Mouse (Mus musculus) midbrain, embryonic 11.5 days (tissue): ENCODE results near the gene Zfp398. TPM values are rescaled to one million over a fixed set of nuclear protein-coding genes. Genes with fewer than 3 reads are reported as not detected.

ENCODE experiments used
- ATAC-seq: fragments of 200-750 bp; cut with Nextera tagmentation; 2 replicates; pipeline ENCODE4 v1.8.0; 2017; ENCODE audit warnings: moderate TSS enrichment, moderate library complexity; ENCODE audit not compliant: low FRiP score
- DNase-seq: peaks from one replicate; pipeline ENCODE4 v3.0.0; 2015; ENCODE audit warnings: low spot score; ENCODE audit errors: missing footprints
- H3K27ac ChIP-seq: fragments of 300-500 bp; sonication (generic); 2 replicates; pipeline ENCODE4 v1.5.1; 2014; ENCODE audit warnings: low read depth, low read length
- H3K27me3 ChIP-seq: fragments of 300-500 bp; sonication (generic); 2 replicates; pipeline ENCODE4 v1.6.1; 2014; ENCODE audit warnings: mild to moderate bottlenecking, low read length, moderate library complexity, mixed read lengths; ENCODE audit not compliant: control insufficient read depth, insufficient read depth
- H3K36me3 ChIP-seq: fragments of 300-500 bp; sonication (generic); 2 replicates; pipeline ENCODE4 v1.6.1; 2014; ENCODE audit warnings: mild to moderate bottlenecking, low read length, moderate library complexity, mixed read lengths; ENCODE audit not compliant: control insufficient read depth, insufficient read depth
- H3K4me1 ChIP-seq: fragments of 300-500 bp; sonication (generic); 2 replicates; pipeline ENCODE4 v1.6.1; 2014; ENCODE audit warnings: low read length; ENCODE audit not compliant: control insufficient read depth, insufficient read depth
- H3K4me2 ChIP-seq: fragments of 300-500 bp; sonication (generic); 2 replicates; pipeline ENCODE4 v1.6.1; 2014; ENCODE audit warnings: mild to moderate bottlenecking, moderate library complexity
- H3K4me3 ChIP-seq: fragments of 300-500 bp; sonication (generic); 2 replicates; pipeline ENCODE4 v1.5.1; 2014; ENCODE audit warnings: low read depth, low read length
- H3K9ac ChIP-seq: fragments of 300-500 bp; sonication (generic); 2 replicates; pipeline ENCODE4 v1.6.1; 2014; ENCODE audit warnings: low read length
- H3K9me3 ChIP-seq: fragments of 300-500 bp; sonication (generic); 2 replicates; pipeline ENCODE4 v1.6.1; 2016; ENCODE audit warnings: low read length; ENCODE audit not compliant: control insufficient read depth
- WGBS: fragments of 180-500 bp; shearing (Covaris S2); extraction: QIAGEN DNeasy Blood & Tissue Kit; methylation state at CpG from one replicate; pipeline ENCODE4 v1.1.7; 2014; 5-methylcytosine and 5-hydroxymethylcytosine counted together
- polyA plus RNA-seq: library from polyadenylated mRNA; unstranded; fragments of >200 nt; fragmentation: Nextera tagmentation; extraction: Ambion mirVana; gene quantifications from 2 replicates; pipeline ENCODE4 v1.2.1, GENCODE M21; 2014

Gene Zfp398
- polyA plus RNA-seq, 1 experiment from 2014 or later: 7.6 TPM

- no peak overlapping the region for H3K4me3 ChIP-seq
- ATAC-seq (no peak), DNase-seq (no peak)
- H3K4me1 ChIP-seq: no peaks in the 10 kb centered on the region; the same call in 1 of the 2 replicates
- no peaks in the 10 kb centered on the region for H3K9me3 ChIP-seq
- H3K4me2 ChIP-seq: no peak overlapping the region
- peaks cover 37% of the 10 kb centered on the region for H3K36me3 ChIP-seq
- no peak overlapping the region for H3K27ac ChIP-seq
- WGBS: 92% methylated on average over 2 of the region's 2 CpGs
- H3K27me3 ChIP-seq: no peaks in the 10 kb centered on the region
- no peak overlapping the region for H3K9ac ChIP-seq
These were observed 29.9 kb upstream of the Zfp398 start for GRCm38 (mm10) chr6:47805520-47805919.

- no peak overlapping the region for H3K4me3 ChIP-seq
- H3K4me2 ChIP-seq: no peak overlapping the region
- H3K27me3 ChIP-seq: no peaks in the 10 kb centered on the region
- 90% methylated on average over 2 of the region's 2 CpGs for WGBS
- peaks cover 14% of the 10 kb centered on the region for H3K4me1 ChIP-seq
- DNase-seq (no peak), ATAC-seq (no peak)
- peaks cover 34% of the 10 kb centered on the region for H3K36me3 ChIP-seq
- no peak overlapping the region for H3K27ac ChIP-seq
- no peak overlapping the region for H3K9ac ChIP-seq
- no peaks in the 10 kb centered on the region for H3K9me3 ChIP-seq
These were observed 28.0 kb upstream of the Zfp398 start for GRCm38 (mm10) chr6:47807419-47807818.

GRCm38 (mm10) chr6:47808545-47808944 lies 26.9 kb upstream of the Zfp398 start:
- Histone ChIP-seq H3K9me3 (no peaks in the 10 kb centered on the region), H3K27ac (no peak overlapping the region), H3K4me1 (peaks cover 14% of the 10 kb centered on the region), H3K4me3 (no peak overlapping the region), H3K4me2 (no peak overlapping the region), H3K36me3 (peaks cover 26% of the 10 kb centered on the region), H3K27me3 (no peaks in the 10 kb centered on the region), H3K9ac (no peak overlapping the region)
- ATAC-seq (no peak), DNase-seq (no peak)
- 92% methylated on average over 5 of the region's 5 CpGs for WGBS

- DNase-seq: no peak
- H3K4me1 ChIP-seq: peaks cover 16% of the 10 kb centered on the region
- no peak overlapping the region for H3K4me3 ChIP-seq
- H3K4me2 ChIP-seq: no peak overlapping the region
- no peaks in the 10 kb centered on the region for H3K27me3 ChIP-seq
- no peak overlapping the region for H3K27ac ChIP-seq
- WGBS: 86% methylated on average over 4 of the region's 4 CpGs
- H3K9me3 ChIP-seq: no peaks in the 10 kb centered on the region
- H3K9ac ChIP-seq: no peak overlapping the region
- no peak for ATAC-seq
- H3K36me3 ChIP-seq: peaks cover 21% of the 10 kb centered on the region; the same call in 1 of the 2 replicates
These were observed 26.4 kb upstream of the Zfp398 start for GRCm38 (mm10) chr6:47809053-47809452.

GRCm38 (mm10) chr6:47810181-47810580 lies 25.3 kb upstream of the Zfp398 start:
- DNase-seq (no peak), ATAC-seq (no peak)
- no peaks in the 10 kb centered on the region for H3K27me3 ChIP-seq
- H3K4me2 ChIP-seq: no peak overlapping the region
- no peak overlapping the region for H3K4me3 ChIP-seq
- H3K36me3 ChIP-seq: peaks cover 16% of the 10 kb centered on the region; the same call in 1 of the 2 replicates
- no peaks in the 10 kb centered on the region for H3K9me3 ChIP-seq
- H3K9ac ChIP-seq: no peak overlapping the region
- no peak overlapping the region for H3K27ac ChIP-seq
- WGBS: 82% methylated on average over 2 of the region's 2 CpGs
- peaks cover 16% of the 10 kb centered on the region for H3K4me1 ChIP-seq

GRCm38 (mm10) chr6:47811324-47811723 lies 24.1 kb upstream of the Zfp398 start:
- ATAC-seq: no peak
- H3K9me3 ChIP-seq: no peaks in the 10 kb centered on the region
- H3K9ac ChIP-seq: peak overlapping the region; percentile 95
- H3K27me3 ChIP-seq: no peaks in the 10 kb centered on the region
- peaks cover 16% of the 10 kb centered on the region for H3K4me1 ChIP-seq
- 74% methylated on average over 5 of the region's 5 CpGs for WGBS
- H3K4me2 ChIP-seq: peak overlapping the region; percentile 60
- peaks cover 8% of the 10 kb centered on the region; the same call in 1 of the 2 replicates for H3K36me3 ChIP-seq
- no peak overlapping the region for H3K27ac ChIP-seq
- no peak for DNase-seq
- H3K4me3 ChIP-seq: peak overlapping the region; percentile 73

- peaks cover 16% of the 10 kb centered on the region for H3K4me1 ChIP-seq
- peaks cover 2% of the 10 kb centered on the region; the same call in 1 of the 2 replicates for H3K36me3 ChIP-seq
- ATAC-seq: no peak
- H3K9me3 ChIP-seq: no peaks in the 10 kb centered on the region
- H3K27ac ChIP-seq: peak overlapping the region; percentile 84
- peak overlapping the region; percentile 73 for H3K4me3 ChIP-seq
- under 1% methylated on average over 17 of the region's 17 CpGs for WGBS
- peak; percentile 89 for DNase-seq
- H3K9ac ChIP-seq: peak overlapping the region; percentile 95
- peak overlapping the region; percentile 60 for H3K4me2 ChIP-seq
- no peaks in the 10 kb centered on the region for H3K27me3 ChIP-seq
These were observed 23.1 kb upstream of the Zfp398 start for GRCm38 (mm10) chr6:47812271-47812915.

- H3K27me3 ChIP-seq: no peaks in the 10 kb centered on the region
- H3K27ac ChIP-seq: peak within 1 kb of the TSS; percentile 84
- no peaks in the 10 kb centered on the region for H3K9me3 ChIP-seq
- H3K9ac ChIP-seq: peak within 1 kb of the TSS; percentile 95
- DNase-seq: peak; percentile 99
- no peaks in the 10 kb centered on the region for H3K36me3 ChIP-seq
- under 1% methylated on average over 39 of the region's 44 CpGs for WGBS
- peak; percentile 100 for ATAC-seq
- peak within 1 kb of the TSS; percentile 73 for H3K4me3 ChIP-seq
- peak within 1 kb of the TSS; percentile 60 for H3K4me2 ChIP-seq
- peaks cover 16% of the 10 kb centered on the region for H3K4me1 ChIP-seq
These were observed 22.1 kb upstream of the Zfp398 start, which contains the start of gene Pdia4 for GRCm38 (mm10) chr6:47813257-47813878. TSS of gene Pdia4 (minus strand) at chr6:47813430.

- no peak overlapping the region for H3K9ac ChIP-seq
- DNase-seq (no peak), ATAC-seq (no peak)
- H3K4me1 ChIP-seq: peaks cover 13% of the 10 kb centered on the region
- WGBS: 83% methylated on average over 1 of the region's 1 CpGs
- H3K27me3 ChIP-seq: no peaks in the 10 kb centered on the region
- H3K36me3 ChIP-seq: peaks cover 13% of the 10 kb centered on the region; the same call in 1 of the 2 replicates
- no peak overlapping the region for H3K27ac ChIP-seq
- no peak overlapping the region for H3K4me2 ChIP-seq
- no peaks in the 10 kb centered on the region for H3K9me3 ChIP-seq
- H3K4me3 ChIP-seq: no peak overlapping the region
These were observed 19.3 kb upstream of the Zfp398 start for GRCm38 (mm10) chr6:47816151-47816550.
